Mouse (Mus musculus) subcutaneous adipose tissue, adult 2 months (tissue): ENCODE data around the gene Ostc. TPM values are rescaled to one million over a fixed set of nuclear protein-coding genes. Genes with fewer than 3 reads are reported as not detected.

Experiments used
- polyA plus RNA-seq: library from polyadenylated mRNA; depleted of rRNA; stranded (reverse); fragments of >200 nt; gene quantifications from 2 replicates; pipeline ENCODE4 v1.2.3, GENCODE M21; 2012; ENCODE audit warnings: low replicate concordance; rRNA removed

The Ostc gene
- 45.3 and 75.4 TPM in 2 replicates for polyA plus RNA-seq

GRCm38 (mm10) chr3:130708967-130709924, at the start of gene Ostc:
Gene Ostc, minus strand, starts transcription at chr3:130709444.

GRCm38 (mm10) chr3:130730189-130730653, 21.0 kb upstream of the Ostc start, which contains the start of gene Rpl34:
Gene Rpl34, minus strand, starts transcription at chr3:130730398.

Other genes with a start within 250 kb of the Ostc start
- gene Etnppl, start 92.0 kb downstream of the Ostc start, polyA plus RNA-seq: not detected in 2 replicates
- 1,319 and 2,845 TPM in 2 replicates for gene Rpl34, start 21.0 kb upstream of the Ostc start, polyA plus RNA-seq